Comparison of ENCODE assay signal across 13 mouse cellular contexts in genomic region chr6:144940871-144941380, GRCm38 (mm10).
"Had no signal": no experiment of that assay in that cellular context is flagged by ENCODE, and none has a peak within 500 bp of the region (broad histone marks: within the 10 kb centered on the region; RNA-seq: fewer than 3 reads in every experiment).

No protein-coding gene starts in this region.

- H3K4me2 ChIP-seq: liver, embryonic 13.5 days; midbrain, embryonic 11.5 days; stomach, embryonic 15.5 days had no signal

- H3K9me3 ChIP-seq: liver, embryonic 13.5 days; stomach, embryonic 15.5 days had no signal

- H3K9ac ChIP-seq: liver, embryonic 13.5 days; stomach, embryonic 15.5 days had no signal

- H3K27ac ChIP-seq: kidney, postnatal 0 days; liver, embryonic 13.5 days; stomach, embryonic 15.5 days had no signal

- H3K36me3 ChIP-seq: liver, embryonic 13.5 days; stomach, embryonic 15.5 days had no signal

- H3K4me3 ChIP-seq: liver, embryonic 13.5 days; stomach, embryonic 15.5 days had no signal

- H3K4me1 ChIP-seq: stomach, embryonic 15.5 days had no signal

- H3K27me3 ChIP-seq: liver, embryonic 13.5 days; stomach, embryonic 15.5 days had no signal

- DNase-seq: kidney, postnatal 25 days; liver, embryonic 13.5 days; lung, adult 2 months; lung, postnatal 14 days; lung, postnatal 4 days; midbrain, embryonic 14.5 days; right cerebral cortex, postnatal 14 days; right cerebral cortex, postnatal 4 days; spleen, adult 18-20 months; thymus, postnatal 25 days had no signal
